Mouse (Mus musculus) testis, adult 2 months (tissue): ENCODE measurements around the gene Vmn1r90.
A peak's percentile ranks its signal among the peaks of the same experiment; 100 is the strongest.
"Not testable (repeated sequence)": the region's sequence is repeated elsewhere in the genome, so short reads cannot be mapped to it uniquely, and the experiment has no call there.

Experiments
- CTCF ChIP-seq: fragments of 200-500 bp; IDR thresholded peaks from 2 replicates; pipeline ENCODE4 v1.5.1; 2012; ENCODE audit warnings: low read depth, mild to moderate bottlenecking, inconsistent platforms, low read length, moderate library complexity; ENCODE audit not compliant: control insufficient read depth, insufficient read depth, insufficient replicate concordance
- POLR2A ChIP-seq: fragments of 200-500 bp; IDR thresholded peaks from 2 replicates; pipeline ENCODE4 v1.6.1; 2012; ENCODE audit warnings: low read depth, mild to moderate bottlenecking, inconsistent platforms, low read length, moderate library complexity; ENCODE audit not compliant: control insufficient read depth

DNA sequence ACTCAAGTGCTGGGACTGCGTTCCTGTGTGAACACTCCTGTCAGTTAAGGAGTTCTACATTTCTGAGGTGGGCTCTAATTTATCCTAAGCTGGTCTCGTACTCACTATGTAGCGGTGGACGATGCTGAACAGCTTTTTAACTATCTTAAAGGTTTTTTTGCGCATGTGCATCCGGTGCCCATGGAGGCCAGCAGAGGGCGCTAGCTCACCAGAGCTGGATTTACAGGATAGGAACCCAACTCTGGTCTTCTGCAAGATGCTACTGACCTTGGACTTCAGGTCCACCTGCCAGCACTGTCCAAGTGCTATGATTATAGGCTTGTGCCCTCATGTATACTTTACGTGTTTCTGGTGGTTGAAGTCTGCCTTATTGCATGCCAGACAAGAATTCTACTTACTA, 29.7 kb upstream of the Vmn1r90 start:
- TF ChIP-seq CTCF = peak; percentile 38; the same call in 1 of the 2 replicates
- TF ChIP-seq POLR2A = not testable (repeated sequence)
